Comparison of ENCODE assay signal across 8 mouse cellular contexts in genomic region chr10:71344579-71345143, GRCm38 (mm10). TPM values are rescaled to one million over a fixed set of nuclear protein-coding genes. Genes with fewer than 3 reads are reported as not detected.
DNase-seq lines count a peak whose midpoint lies in the region; ATAC-seq and TF ChIP-seq lines count a peak whose summit lies in the region.

Gene Cisd1, minus strand, starts transcription at chr10:71344954.

- TF ChIP-seq CTCF in ES-Bruce4 (IDR thresholded peaks at IDR 0.05; ENCODE audit: low read depth, low read length): no peak

- H3K4me2 ChIP-seq in forebrain, embryonic 14.5 days (ENCODE audit: low read length): peak within 1 kb of the TSS; percentile 80
- peak within 1 kb of the TSS; percentile 67 for H3K4me2 ChIP-seq in neural tube, embryonic 15.5 days

- DNase-seq in forebrain, embryonic 14.5 days (ENCODE audit: low spot score): peak; percentile 97
- peak; percentile 94 to 97 for DNase-seq in heart, postnatal 14 days
- peak; percentile 92 for DNase-seq in layer of hippocampus, adult 11-12 months (ENCODE audit: low spot score)
- DNase-seq in lung, adult 18-20 months: peak; percentile 94 to 97
- peak; percentile 94 for DNase-seq in testis, postnatal 14 days (ENCODE audit: low spot score)

- no peaks in the 10 kb centered on the region for H3K9me3 ChIP-seq in ES-Bruce4 (replicated peaks; ENCODE audit: control insufficient read depth, insufficient read depth, low read length, poor library complexity, severe bottlenecking)
- no peaks in the 10 kb centered on the region for H3K9me3 ChIP-seq in forebrain, embryonic 14.5 days (replicated peaks; ENCODE audit: control insufficient read depth, low read length)
- no peaks in the 10 kb centered on the region for H3K9me3 ChIP-seq in neural tube, embryonic 15.5 days (replicated peaks)

- no peaks in the 10 kb centered on the region for H3K36me3 ChIP-seq in ES-Bruce4 (ENCODE audit: control insufficient read depth, insufficient read depth, low read length, poor library complexity, severe bottlenecking)
- no peaks in the 10 kb centered on the region for H3K36me3 ChIP-seq in forebrain, embryonic 14.5 days (ENCODE audit: control insufficient read depth, insufficient read depth, low read length)
- H3K36me3 ChIP-seq in neural tube, embryonic 15.5 days: no peaks in the 10 kb centered on the region

- peaks cover 7% of the 10 kb centered on the region for H3K4me1 ChIP-seq in ES-Bruce4 (ENCODE audit: control insufficient read depth, insufficient read depth, low read length)
- H3K4me1 ChIP-seq in forebrain, embryonic 14.5 days (ENCODE audit: control insufficient read depth, insufficient read depth, low read length): peaks cover 24% of the 10 kb centered on the region
- peaks cover 57% of the 10 kb centered on the region for H3K4me1 ChIP-seq in neural tube, embryonic 15.5 days

- H3K9ac ChIP-seq in ES-Bruce4 (ENCODE audit: low read depth, poor library complexity, severe bottlenecking): peak within 1 kb of the TSS; percentile 72
- peak within 1 kb of the TSS; percentile 91 for H3K9ac ChIP-seq in forebrain, embryonic 14.5 days (ENCODE audit: low read length)
- H3K9ac ChIP-seq in neural tube, embryonic 15.5 days (replicated peaks): peak within 1 kb of the TSS; percentile 73

- peak; percentile 66; the same call in 1 of the 2 replicates for TF ChIP-seq EP300 in ES-Bruce4 (IDR thresholded peaks at IDR 0.05; ENCODE audit: insufficient read depth, low read depth, low read length)

- peak; percentile 74 for ATAC-seq in cerebellum, adult (ENCODE audit: insufficient number of reproducible peaks, low FRiP score, low TSS enrichment)
- peak; percentile 84 for ATAC-seq in forebrain, embryonic 14.5 days
- peak; percentile 82 for ATAC-seq in neural tube, embryonic 15.5 days (ENCODE audit: low FRiP score)

- H3K4me3 ChIP-seq in ES-Bruce4 (ENCODE audit: low read depth, low read length): peak within 1 kb of the TSS; percentile 74
- peak within 1 kb of the TSS; percentile 85 for H3K4me3 ChIP-seq in forebrain, embryonic 14.5 days (ENCODE audit: low read depth, low read length)
- H3K4me3 ChIP-seq in neural tube, embryonic 15.5 days (replicated peaks): peak within 1 kb of the TSS; percentile 78

- intact Hi-C loops in heart, postnatal 14 days (cut with DNase I): no loop called here

- H3K27me3 ChIP-seq in ES-Bruce4 (ENCODE audit: control insufficient read depth, insufficient read depth, low read length, poor library complexity, severe bottlenecking): no peaks in the 10 kb centered on the region
- H3K27me3 ChIP-seq in forebrain, embryonic 14.5 days (replicated peaks; ENCODE audit: control insufficient read depth, insufficient read depth, low read length): no peaks in the 10 kb centered on the region
- H3K27me3 ChIP-seq in neural tube, embryonic 15.5 days (replicated peaks): no peaks in the 10 kb centered on the region

- under 1% methylated on average over 60 of the region's 60 CpGs for WGBS in forebrain, embryonic 14.5 days
- WGBS in neural tube, embryonic 15.5 days: 0% methylated on average over 60 of the region's 60 CpGs

- TF ChIP-seq POLR2A in ES-Bruce4 (IDR thresholded peaks at IDR 0.05; ENCODE audit: insufficient read depth, low read length): peak; percentile 36

- peak within 1 kb of the TSS; percentile 68 for H3K27ac ChIP-seq in ES-Bruce4 (ENCODE audit: insufficient read depth, low read length)
- no peak within 1 kb of the TSS; the same call in 1 of the 2 replicates for H3K27ac ChIP-seq in forebrain, embryonic 14.5 days (ENCODE audit: low read depth, low read length)
- H3K27ac ChIP-seq in neural tube, embryonic 15.5 days (replicated peaks): peak within 1 kb of the TSS; percentile 82

RNA-seq across cellular contexts. Expression of gene Cisd1, which starts in this region (rescaled TPM):
- 78.9 and 90.4 TPM in 2 replicates for polyA plus RNA-seq in ES-Bruce4 (2011; ENCODE audit: insufficient read depth, insufficient read length, low read depth, missing spikeins)
- polyA plus RNA-seq in forebrain, embryonic 14.5 days (2014; fragmentation: Nextera tagmentation; extraction: Ambion mirVana): 259 and 279 TPM in 2 replicates
- total RNA-seq in heart, postnatal 14 days (2021): 100 to 1,000 TPM; 271 to 276 TPM
- polyA plus RNA-seq in neural tube, embryonic 15.5 days (2015; fragmentation: Nextera tagmentation; extraction: Ambion mirVana): 286 and 340 TPM in 2 replicates
